Mouse (Mus musculus) olfactory bulb, adult 2 months (tissue): ENCODE measurements around the gene Ldb2. TPM values are rescaled to one million over a fixed set of nuclear protein-coding genes. Genes with fewer than 3 reads are reported as not detected.

Source experiments
- H3K27ac ChIP-seq: fragments of 200-500 bp; 2 replicates; pipeline ENCODE4 v1.5.1; 2012; ENCODE audit warnings: low read depth, low read length; ENCODE audit not compliant: insufficient read depth
- H3K4me1 ChIP-seq: fragments of 200-500 bp; 2 replicates; pipeline ENCODE4 v1.6.1; 2012; ENCODE audit warnings: low read length; ENCODE audit not compliant: control insufficient read depth, insufficient read depth
- H3K4me3 ChIP-seq: fragments of 200-500 bp; 2 replicates; pipeline ENCODE4 v1.5.1; 2012; ENCODE audit warnings: mild to moderate bottlenecking, low read depth, low read length, moderate library complexity; ENCODE audit not compliant: insufficient read depth
- CTCF ChIP-seq: fragments of 200-500 bp; IDR thresholded peaks from 2 replicates; pipeline ENCODE4 v1.5.1; 2012; ENCODE audit warnings: low read depth, mild to moderate bottlenecking, low read length, moderate library complexity; ENCODE audit not compliant: insufficient read depth
- POLR2A ChIP-seq: fragments of 200-500 bp; IDR thresholded peaks from 2 replicates; pipeline ENCODE4 v1.6.1; 2012; ENCODE audit warnings: mild to moderate bottlenecking, low read depth, low read length, moderate library complexity; ENCODE audit not compliant: insufficient read depth
- WGBS: fragments of 180-500 bp; shearing (Covaris S2); methylation state at CpG from one replicate; pipeline ENCODE4 v1.1.7; 2018; 5-methylcytosine and 5-hydroxymethylcytosine counted together
- polyA plus RNA-seq: library from polyadenylated mRNA; stranded (reverse); fragments of >200 nt; gene quantifications from 2 replicates; pipeline ENCODE4 v1.2.4, GENCODE M21; 2012; ENCODE audit warnings: low replicate concordance; ENCODE audit not compliant: missing spikeins, insufficient read depth, insufficient read length

The Ldb2 gene
- polyA plus RNA-seq, 1 experiment, result not detected

- H3K4me1 ChIP-seq, result no peaks in the 10 kb centered on the region
- no peak overlapping the region for H3K27ac ChIP-seq
- H3K4me3 ChIP-seq, result no peak overlapping the region
- TF ChIP-seq CTCF (no peak), POLR2A (no peak)
- 58% methylated on average over 15 of the region's 15 CpGs for WGBS
These were observed 205.8 kb downstream of the Ldb2 start for GRCm38 (mm10) chr5:44593522-44594218.

GRCm38 (mm10) chr5:44590750-44591149, 208.7 kb downstream of the Ldb2 start:
- WGBS, result 90% methylated on average over 3 of the region's 3 CpGs
- TF ChIP-seq CTCF, result no peak
- TF ChIP-seq POLR2A, result no peak
- Histone ChIP-seq H3K4me3 (no peak overlapping the region), H3K4me1 (no peaks in the 10 kb centered on the region), H3K27ac (no peak overlapping the region)

GRCm38 (mm10) chr5:44589318-44589717, 210.2 kb downstream of the Ldb2 start:
- TF ChIP-seq CTCF (no peak), POLR2A (no peak)
- H3K4me3 ChIP-seq, result no peak overlapping the region
- no peaks in the 10 kb centered on the region for H3K4me1 ChIP-seq
- no peak overlapping the region for H3K27ac ChIP-seq
- 59% methylated on average over 1 of the region's 1 CpGs for WGBS

DNA sequence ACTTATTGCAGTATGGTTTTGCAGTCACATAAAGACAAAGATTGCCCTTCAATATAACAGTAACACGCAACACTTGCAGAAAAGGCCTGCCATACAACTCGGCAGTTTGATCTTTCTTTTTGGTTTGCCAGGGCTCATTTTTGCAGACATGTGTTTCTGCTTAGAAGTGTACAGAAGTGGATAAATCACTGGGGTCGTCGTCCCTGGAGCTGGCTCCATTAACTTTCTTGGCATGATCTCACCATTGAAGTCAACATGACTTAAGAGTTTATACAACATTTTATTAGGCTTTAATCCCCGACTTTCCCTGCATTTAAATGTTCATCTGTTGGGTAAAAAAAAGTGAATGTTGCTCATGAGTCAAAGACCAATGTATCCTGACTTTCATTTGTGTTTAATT, 212.9 kb downstream of the Ldb2 start:
- TF ChIP-seq CTCF (no peak), POLR2A (no peak)
- H3K27ac ChIP-seq, result no peak overlapping the region
- WGBS, result 58% methylated on average over 5 of the region's 5 CpGs
- H3K4me1 ChIP-seq, result no peaks in the 10 kb centered on the region
- no peak overlapping the region for H3K4me3 ChIP-seq

DNA sequence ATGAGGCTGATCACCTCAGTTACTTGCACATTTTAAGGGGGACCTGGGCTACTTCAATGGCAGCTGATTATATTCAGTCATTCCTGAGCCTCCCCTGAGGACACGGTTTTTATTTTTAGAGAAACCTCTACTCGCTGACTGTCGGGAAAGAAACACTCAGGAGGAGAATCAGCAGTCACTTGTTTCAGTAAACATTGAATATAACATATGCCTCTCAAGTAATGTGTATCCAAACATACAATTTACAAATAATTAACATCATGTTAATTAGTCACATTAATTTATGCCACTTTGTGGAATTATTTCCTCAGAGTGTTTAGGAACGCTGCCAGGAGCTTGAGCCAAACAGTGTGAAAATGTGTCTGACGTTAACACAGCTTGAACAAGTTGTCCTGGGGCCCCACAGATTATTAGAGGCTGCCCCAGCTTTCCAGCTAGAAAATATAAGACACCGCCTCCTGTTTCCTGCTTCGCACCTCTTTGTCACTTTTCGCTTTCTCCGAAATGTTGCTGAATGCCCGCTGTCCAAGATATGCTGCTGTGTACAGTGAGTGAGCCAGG, 219.5 kb downstream of the Ldb2 start:
- no peak overlapping the region for H3K27ac ChIP-seq
- H3K4me3 ChIP-seq, result no peak overlapping the region
- H3K4me1 ChIP-seq, result no peaks in the 10 kb centered on the region
- TF ChIP-seq POLR2A (no peak), CTCF (no peak)
- 48% methylated on average over 10 of the region's 10 CpGs for WGBS

- no peaks in the 10 kb centered on the region for H3K4me1 ChIP-seq
- TF ChIP-seq POLR2A (no peak), CTCF (no peak)
- 87% methylated on average over 2 of the region's 2 CpGs for WGBS
- no peak overlapping the region for H3K27ac ChIP-seq
- no peak overlapping the region for H3K4me3 ChIP-seq
These were observed 222.7 kb downstream of the Ldb2 start for GRCm38 (mm10) chr5:44576682-44577349.

GRCm38 (mm10) chr5:44574681-44575080, 224.8 kb downstream of the Ldb2 start:
- WGBS, result 98% methylated on average over 1 of the region's 1 CpGs
- H3K4me1 ChIP-seq, result no peaks in the 10 kb centered on the region
- no peak overlapping the region for H3K27ac ChIP-seq
- TF ChIP-seq POLR2A (no peak), CTCF (no peak)
- H3K4me3 ChIP-seq, result no peak overlapping the region

- H3K27ac ChIP-seq, result no peak overlapping the region
- no peak overlapping the region for H3K4me3 ChIP-seq
- WGBS, result 93% methylated on average over 11 of the region's 11 CpGs
- TF ChIP-seq CTCF (no peak), POLR2A (no peak)
- H3K4me1 ChIP-seq, result no peaks in the 10 kb centered on the region
These were observed 245.6 kb downstream of the Ldb2 start for GRCm38 (mm10) chr5:44553765-44554352.

DNA sequence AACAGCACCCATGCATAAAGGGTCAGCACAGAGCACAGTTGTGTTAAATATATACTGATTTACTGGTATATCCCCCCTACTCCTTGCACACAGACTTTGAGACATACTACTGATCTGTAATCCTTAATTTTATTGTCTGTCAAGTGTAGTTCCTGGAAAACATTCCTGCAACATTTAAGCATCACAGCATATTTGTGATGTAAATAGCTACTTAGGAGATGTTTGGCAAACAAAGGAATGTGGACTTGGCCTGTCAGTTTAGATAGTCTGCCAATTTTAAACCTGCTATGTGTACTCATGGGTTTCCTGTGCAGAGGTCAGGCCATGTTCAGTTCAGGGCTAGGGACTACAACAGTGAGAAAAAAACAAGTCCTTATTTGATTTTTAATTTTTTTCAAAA, 246.3 kb downstream of the Ldb2 start:
- H3K4me1 ChIP-seq, result no peaks in the 10 kb centered on the region
- no peak overlapping the region for H3K27ac ChIP-seq
- TF ChIP-seq CTCF (no peak), POLR2A (no peak)
- no peak overlapping the region for H3K4me3 ChIP-seq
